Mouse (Mus musculus) stomach, embryonic 16.5 days (tissue): ENCODE data around the gene Nqo2. TPM values are rescaled to one million over a fixed set of nuclear protein-coding genes. Genes with fewer than 3 reads are reported as not detected.

ENCODE experiments used
- ATAC-seq: fragments of 200-750 bp; cut with Nextera tagmentation; 2 replicates; pipeline ENCODE4 v1.8.0; 2017; ENCODE audit warnings: moderate number of reproducible peaks, moderate TSS enrichment; ENCODE audit not compliant: insufficient read depth, low FRiP score
- H3K27ac ChIP-seq: fragments of 300-500 bp; sonication (generic); 2 replicates; pipeline ENCODE4 v1.5.1; 2014; ENCODE audit warnings: low read length
- H3K27me3 ChIP-seq: fragments of 300-500 bp; sonication (generic); 2 replicates; pipeline ENCODE4 v1.6.1; 2014; ENCODE audit warnings: low read length, control low read depth, mixed read lengths; ENCODE audit not compliant: control insufficient read depth, insufficient read depth
- H3K36me3 ChIP-seq: fragments of 300-500 bp; sonication (generic); 2 replicates; pipeline ENCODE4 v1.6.1; 2014; ENCODE audit warnings: low read length; ENCODE audit not compliant: control insufficient read depth, insufficient read depth
- H3K4me1 ChIP-seq: fragments of 300-500 bp; sonication (generic); 2 replicates; pipeline ENCODE4 v1.6.1; 2014; ENCODE audit warnings: low read length, control low read depth, mixed read lengths; ENCODE audit not compliant: control insufficient read depth, insufficient read depth
- H3K4me2 ChIP-seq: fragments of 300-500 bp; sonication (generic); 2 replicates; pipeline ENCODE4 v1.6.1; 2014; ENCODE audit warnings: low read depth, low read length, mixed read lengths
- H3K4me3 ChIP-seq: fragments of 300-500 bp; sonication (generic); replicated peaks from 2 replicates; pipeline ENCODE4 v1.5.1; 2014; ENCODE audit warnings: mild to moderate bottlenecking, low read length
- H3K9ac ChIP-seq: fragments of 300-500 bp; sonication (generic); 2 replicates; pipeline ENCODE4 v1.6.1; 2014; ENCODE audit warnings: low read length
- H3K9me3 ChIP-seq: fragments of 300-500 bp; sonication (generic); replicated peaks from 2 replicates; pipeline ENCODE4 v1.6.1; 2016; ENCODE audit warnings: low read length, control low read depth; ENCODE audit not compliant: control insufficient read depth
- WGBS: fragments of 180-500 bp; shearing (Covaris S2); extraction: QIAGEN DNeasy Blood & Tissue Kit; methylation state at CpG from one replicate; pipeline ENCODE4 v1.1.7; 2014; 5-methylcytosine and 5-hydroxymethylcytosine counted together
- polyA plus RNA-seq: library from polyadenylated mRNA; unstranded; fragments of >200 nt; fragmentation: Nextera tagmentation; extraction: Ambion mirVana; gene quantifications from 2 replicates; pipeline ENCODE4 v1.2.1, GENCODE M21; 2015

Gene Nqo2
- polyA plus RNA-seq, 1 experiment from 2014 or later, result 27.6 TPM

DNA sequence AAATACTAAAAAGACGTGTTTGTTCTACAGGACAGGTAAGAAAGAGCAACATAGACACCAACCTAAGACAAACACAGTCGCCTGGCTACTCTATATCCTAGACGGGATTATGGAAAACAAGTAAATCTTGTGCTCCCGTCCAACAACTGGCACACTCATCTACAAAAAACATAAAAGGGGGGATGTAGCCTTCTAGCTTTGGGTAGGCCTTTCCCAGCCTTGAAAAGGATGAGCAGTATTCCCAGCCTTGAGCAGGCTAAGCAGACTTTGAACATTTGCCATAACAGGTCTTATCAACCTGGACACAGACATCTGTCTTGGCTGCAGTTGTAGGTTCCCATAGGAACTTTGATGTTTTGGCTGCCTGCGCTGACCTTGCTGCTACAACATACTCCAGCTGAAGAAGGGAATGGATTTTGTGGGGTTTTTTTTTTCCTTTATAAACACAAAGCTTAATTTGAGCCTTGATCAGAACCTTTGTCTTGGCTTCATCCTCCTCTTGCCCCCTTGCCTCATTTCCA is 23.1 kb upstream of the Nqo2 start:
- WGBS, result 73% methylated on average over 5 of the region's 5 CpGs
- H3K9me3 ChIP-seq, result no peaks in the 10 kb centered on the region
- ATAC-seq, result no peak
- no peak overlapping the region for H3K27ac ChIP-seq
- H3K9ac ChIP-seq, result no peak overlapping the region
- no peak overlapping the region for H3K4me3 ChIP-seq
- H3K36me3 ChIP-seq, result no peaks in the 10 kb centered on the region
- no peaks in the 10 kb centered on the region for H3K4me1 ChIP-seq
- no peaks in the 10 kb centered on the region for H3K27me3 ChIP-seq
- no peak overlapping the region for H3K4me2 ChIP-seq

GRCm38 (mm10) chr13:33942212-33942779 is 22.2 kb upstream of the Nqo2 start:
- Histone ChIP-seq H3K9me3 (no peaks in the 10 kb centered on the region), H3K4me3 (no peak overlapping the region), H3K27me3 (no peaks in the 10 kb centered on the region), H3K4me2 (no peak overlapping the region), H3K9ac (no peak overlapping the region), H3K27ac (no peak overlapping the region), H3K36me3 (no peaks in the 10 kb centered on the region), H3K4me1 (no peaks in the 10 kb centered on the region)
- 38% methylated on average over 4 of the region's 4 CpGs for WGBS
- no peak for ATAC-seq

- H3K4me2 ChIP-seq, result no peak overlapping the region
- no peak for ATAC-seq
- 85% methylated on average over 4 of the region's 4 CpGs for WGBS
- H3K27me3 ChIP-seq, result no peaks in the 10 kb centered on the region
- H3K4me1 ChIP-seq, result no peaks in the 10 kb centered on the region
- no peak overlapping the region for H3K27ac ChIP-seq
- H3K9ac ChIP-seq, result no peak overlapping the region
- no peaks in the 10 kb centered on the region for H3K9me3 ChIP-seq
- no peaks in the 10 kb centered on the region for H3K36me3 ChIP-seq
- H3K4me3 ChIP-seq, result no peak overlapping the region
These were observed 13.0 kb upstream of the Nqo2 start for GRCm38 (mm10) chr13:33951308-33952074.

- H3K36me3 ChIP-seq, result no peaks in the 10 kb centered on the region
- H3K27me3 ChIP-seq, result no peaks in the 10 kb centered on the region
- ATAC-seq, result no peak
- H3K4me3 ChIP-seq, result no peak overlapping the region
- no peaks in the 10 kb centered on the region for H3K4me1 ChIP-seq
- H3K9me3 ChIP-seq, result no peaks in the 10 kb centered on the region
- no peak overlapping the region for H3K4me2 ChIP-seq
- WGBS, result 41% methylated on average over 1 of the region's 1 CpGs
- H3K9ac ChIP-seq, result no peak overlapping the region
- no peak overlapping the region for H3K27ac ChIP-seq
These were observed 12.4 kb upstream of the Nqo2 start for GRCm38 (mm10) chr13:33952075-33952449.

GRCm38 (mm10) chr13:33952947-33953346 is 11.5 kb upstream of the Nqo2 start:
- no peak for ATAC-seq
- Histone ChIP-seq H3K9me3 (no peaks in the 10 kb centered on the region), H3K4me3 (no peak overlapping the region), H3K9ac (no peak overlapping the region), H3K4me2 (no peak overlapping the region), H3K36me3 (no peaks in the 10 kb centered on the region), H3K27me3 (no peaks in the 10 kb centered on the region), H3K27ac (no peak overlapping the region), H3K4me1 (no peaks in the 10 kb centered on the region)
- 85% methylated on average over 2 of the region's 2 CpGs for WGBS

DNA sequence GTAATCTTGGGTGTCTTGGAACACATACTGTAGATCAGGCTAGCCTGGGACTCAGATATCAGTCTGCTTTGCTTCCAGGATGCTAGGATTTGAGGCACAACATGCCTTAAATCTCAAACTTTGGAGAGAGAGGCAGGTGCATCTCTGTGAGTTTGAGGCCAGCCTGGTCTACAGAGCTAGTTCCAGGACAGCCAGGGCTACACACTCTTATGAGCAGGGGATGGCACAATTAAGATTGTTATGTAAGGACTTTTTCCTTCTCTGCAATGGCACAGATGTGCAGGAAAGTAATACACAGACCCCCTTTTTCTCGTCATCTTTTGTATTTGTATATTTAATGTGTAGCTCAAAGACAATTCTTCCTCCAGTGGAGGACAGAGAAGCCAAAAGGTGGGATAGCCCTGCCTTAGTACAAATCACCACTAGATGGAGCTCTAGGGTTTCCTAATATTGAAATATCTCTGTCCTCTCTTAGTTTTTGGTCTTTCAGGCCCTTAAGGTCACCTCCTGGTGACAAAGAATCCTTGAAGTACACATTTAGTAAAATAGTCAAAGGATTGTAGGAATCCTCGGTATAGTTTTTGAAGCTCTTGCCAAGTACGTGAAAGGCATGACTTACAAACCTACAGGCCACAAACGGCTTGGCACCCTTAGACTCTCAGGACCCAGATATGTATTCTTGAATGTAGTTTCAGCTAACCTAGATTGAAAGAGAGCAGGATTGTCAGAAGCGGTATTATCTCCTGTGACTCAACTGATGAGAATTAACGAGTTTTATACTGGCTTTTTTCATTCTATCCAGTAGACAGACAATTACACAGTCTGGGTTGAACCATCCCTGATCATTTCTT is 7.7 kb upstream of the Nqo2 start:
- Histone ChIP-seq H3K4me3 (no peak overlapping the region), H3K36me3 (no peaks in the 10 kb centered on the region), H3K9ac (no peak overlapping the region), H3K9me3 (no peaks in the 10 kb centered on the region), H3K27me3 (no peaks in the 10 kb centered on the region), H3K4me1 (no peaks in the 10 kb centered on the region), H3K4me2 (no peak overlapping the region), H3K27ac (no peak overlapping the region)
- WGBS, result 41% methylated on average over 6 of the region's 6 CpGs
- no peak for ATAC-seq

DNA sequence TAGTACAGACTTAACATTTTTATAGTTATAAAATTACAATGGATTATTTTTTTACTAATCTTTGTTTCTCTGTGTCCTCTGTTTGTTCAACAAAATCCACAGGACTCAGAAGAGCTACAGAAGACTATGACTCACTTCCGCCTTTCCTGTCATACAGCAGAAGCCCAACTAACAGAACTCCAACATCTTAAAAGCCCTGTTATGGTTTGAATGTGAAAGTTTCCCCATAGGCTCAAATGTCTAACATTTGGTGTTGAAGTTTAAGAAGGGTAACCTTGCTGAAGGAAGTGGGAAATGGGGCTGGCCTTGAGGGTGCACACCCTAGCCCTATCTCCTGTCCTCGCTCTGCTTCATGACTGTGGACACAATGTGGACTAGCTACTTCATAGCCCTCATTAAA is 4.7 kb upstream of the Nqo2 start:
- 92% methylated on average over 2 of the region's 2 CpGs for WGBS
- Histone ChIP-seq H3K4me2 (no peak overlapping the region), H3K4me3 (no peak overlapping the region), H3K9me3 (no peaks in the 10 kb centered on the region), H3K9ac (no peak overlapping the region), H3K27ac (no peak overlapping the region), H3K4me1 (no peaks in the 10 kb centered on the region), H3K36me3 (no peaks in the 10 kb centered on the region), H3K27me3 (no peaks in the 10 kb centered on the region)
- no peak for ATAC-seq

- 7% methylated on average over 14 of the region's 14 CpGs for WGBS
These were observed 853 bp downstream of the Nqo2 start for GRCm38 (mm10) chr13:33965056-33966024.

More at GRCm38 (mm10) chr13:33965056-33966024, 853 bp downstream of the Nqo2 start:
- Histone ChIP-seq H3K27me3 (no peaks in the 10 kb centered on the region), H3K4me1 (peaks cover 12% of the 10 kb centered on the region), H3K4me3 (peak overlapping the region; percentile 65), H3K9me3 (no peaks in the 10 kb centered on the region), H3K4me2 (peak overlapping the region; percentile 70), H3K27ac (peak overlapping the region; percentile 97), H3K36me3 (no peaks in the 10 kb centered on the region), H3K9ac (peak overlapping the region; percentile 84)
- ATAC-seq, result peak; percentile 60
